Mouse (Mus musculus) E14TG2a.4 (cell line): ENCODE measurements around the gene Rad51.

ENCODE experiments used
- CTCF ChIP-seq: conservative IDR thresholded peaks from 2 replicates; pipeline ENCODE4 v1.5.1; 2014; ENCODE audit warnings: low read length
- NANOG ChIP-seq: IDR thresholded peaks from 2 replicates; pipeline ENCODE4 v1.6.1; 2014; ENCODE audit warnings: borderline replicate concordance, low read length, mixed read lengths

GRCm38 (mm10) chr2:119147160-119147678 is 34.6 kb downstream of the Rad51 start:
- TF ChIP-seq CTCF, result no peak
- TF ChIP-seq NANOG, result no peak
